Mouse (Mus musculus) lung, embryonic 14.5 days (tissue): ENCODE measurements at regions not wholly inside any gene's neighbourhood (a gene's known extent, or its start where the extent isn't known, plus 50 kb on each side); places are given as distances from the start of the nearest gene placed in this dataset.

ENCODE experiments used
- ATAC-seq: fragments of 200-750 bp; cut with Nextera tagmentation; 2 replicates; pipeline ENCODE4 v1.8.0; 2017; ENCODE audit warnings: mild to moderate bottlenecking, moderate TSS enrichment, moderate library complexity; ENCODE audit not compliant: insufficient read depth
- DNase-seq: peaks from one replicate; pipeline ENCODE4 v3.0.0-alpha.2; 2015
- H3K27ac ChIP-seq: fragments of 300-500 bp; sonication (generic); 2 replicates; pipeline ENCODE4 v1.5.1; 2014; ENCODE audit warnings: low read depth, mild to moderate bottlenecking, moderate library complexity
- H3K27me3 ChIP-seq: fragments of 300-500 bp; sonication (generic); 2 replicates; pipeline ENCODE4 v1.6.1; 2014; ENCODE audit warnings: low read length, control low read depth; ENCODE audit not compliant: insufficient read depth
- H3K36me3 ChIP-seq: fragments of 300-500 bp; sonication (generic); 2 replicates; pipeline ENCODE4 v1.6.1; 2014; ENCODE audit warnings: control low read depth; ENCODE audit not compliant: insufficient read depth
- H3K4me1 ChIP-seq: fragments of 300-500 bp; sonication (generic); 2 replicates; pipeline ENCODE4 v1.6.1; 2014; ENCODE audit warnings: antibody characterized with exemption, control low read depth; ENCODE audit not compliant: insufficient read depth
- H3K4me2 ChIP-seq: fragments of 300-500 bp; sonication (generic); 2 replicates; pipeline ENCODE4 v1.6.1; 2014; ENCODE audit warnings: mild to moderate bottlenecking
- H3K4me3 ChIP-seq: fragments of 300-500 bp; sonication (generic); 2 replicates; pipeline ENCODE4 v1.5.1; 2014; ENCODE audit warnings: low read depth, low read length
- H3K9ac ChIP-seq: fragments of 300-500 bp; sonication (generic); 2 replicates; pipeline ENCODE4 v1.6.1; 2014
- H3K9me3 ChIP-seq: fragments of 300-500 bp; sonication (generic); 2 replicates; pipeline ENCODE4 v1.6.1; 2016; ENCODE audit warnings: low read depth, low read length, control low read depth
- CTCF ChIP-seq: IDR thresholded peaks from 2 replicates; pipeline ENCODE4 v1.5.1; 2016; ENCODE audit warnings: antibody characterized with exemption, low read depth
- WGBS: fragments of 180-500 bp; shearing (Covaris S2); extraction: QIAGEN DNeasy Blood & Tissue Kit; methylation state at CpG from one replicate; pipeline ENCODE4 v1.1.7; 2014; 5-methylcytosine and 5-hydroxymethylcytosine counted together

DNA sequence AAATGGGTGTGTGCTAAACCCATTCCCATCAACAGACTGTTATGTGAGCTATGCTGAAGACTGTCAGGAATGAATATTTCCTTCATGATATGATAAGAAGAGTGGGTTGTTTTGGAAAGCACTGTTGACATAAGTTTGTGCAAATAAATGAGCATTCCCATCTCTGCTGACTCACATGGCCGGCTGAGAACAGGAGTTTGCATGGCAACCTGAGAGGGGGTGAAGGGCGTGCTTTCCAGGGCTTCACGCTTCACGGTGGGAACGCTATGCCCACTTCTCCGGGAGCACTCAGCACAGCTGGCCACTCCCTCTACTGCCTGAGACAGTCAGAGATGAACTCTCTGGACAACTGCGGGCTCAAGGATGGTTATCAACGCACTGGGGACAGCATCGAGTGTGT is 348.9 kb upstream of the Slc24a5 start:
- H3K4me2 ChIP-seq: no peak overlapping the region
- no peak for TF ChIP-seq CTCF
- H3K4me3 ChIP-seq: no peak overlapping the region
- no peaks in the 10 kb centered on the region; the same call in 1 of the 2 replicates for H3K27me3 ChIP-seq
- H3K36me3 ChIP-seq: no peaks in the 10 kb centered on the region
- no peak overlapping the region for H3K27ac ChIP-seq
- H3K4me1 ChIP-seq: no peaks in the 10 kb centered on the region; the same call in 1 of the 2 replicates
- no peak; the same call in 1 of the 2 replicates for ATAC-seq
- H3K9me3 ChIP-seq: no peaks in the 10 kb centered on the region
- no peak for DNase-seq
- WGBS: 48% methylated on average over 9 of the region's 9 CpGs
- H3K9ac ChIP-seq: no peak overlapping the region

DNA sequence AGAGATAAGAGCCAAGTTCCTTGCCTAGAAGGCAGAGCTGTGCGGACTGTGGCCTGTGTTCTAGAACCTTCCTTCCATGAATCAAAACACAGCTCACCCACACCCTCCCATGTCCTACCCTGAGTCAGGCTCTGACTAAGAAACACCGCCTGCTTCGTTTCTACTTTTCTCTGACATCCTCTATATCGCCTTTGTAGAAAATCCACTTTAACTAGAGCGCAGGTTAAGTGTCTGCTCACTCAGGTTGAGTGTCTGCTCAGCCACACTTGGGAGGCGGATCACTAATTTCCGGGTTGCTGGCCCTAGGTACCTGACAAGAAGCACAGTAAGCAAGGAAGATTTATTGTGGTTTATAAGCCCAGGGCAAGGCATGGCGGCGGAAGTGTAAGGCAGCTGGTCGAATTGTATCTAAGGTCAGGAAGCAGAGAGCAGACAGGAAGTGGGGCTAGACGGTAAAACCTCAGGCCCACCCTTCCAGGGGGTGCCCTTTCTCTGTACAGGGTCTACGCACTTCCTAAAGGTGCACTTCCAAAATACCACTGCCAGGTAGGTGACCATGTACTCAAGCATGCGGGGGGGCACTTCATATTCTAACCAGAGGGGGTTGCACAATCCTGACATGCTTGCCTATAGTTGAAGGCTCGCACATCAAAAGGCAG is 348.0 kb upstream of the Slc24a5 start:
- Histone ChIP-seq H3K9ac (no peak overlapping the region), H3K4me3 (no peak overlapping the region), H3K27ac (peak overlapping the region; percentile 50; the same call in 1 of the 2 replicates), H3K36me3 (no peaks in the 10 kb centered on the region), H3K4me2 (no peak overlapping the region), H3K4me1 (no peaks in the 10 kb centered on the region; the same call in 1 of the 2 replicates), H3K27me3 (no peaks in the 10 kb centered on the region; the same call in 1 of the 2 replicates), H3K9me3 (no peaks in the 10 kb centered on the region)
- peak; percentile 50 for ATAC-seq
- 43% methylated on average over 14 of the region's 14 CpGs for WGBS
- no peak for TF ChIP-seq CTCF
- DNase-seq: peak; percentile 51

DNA sequence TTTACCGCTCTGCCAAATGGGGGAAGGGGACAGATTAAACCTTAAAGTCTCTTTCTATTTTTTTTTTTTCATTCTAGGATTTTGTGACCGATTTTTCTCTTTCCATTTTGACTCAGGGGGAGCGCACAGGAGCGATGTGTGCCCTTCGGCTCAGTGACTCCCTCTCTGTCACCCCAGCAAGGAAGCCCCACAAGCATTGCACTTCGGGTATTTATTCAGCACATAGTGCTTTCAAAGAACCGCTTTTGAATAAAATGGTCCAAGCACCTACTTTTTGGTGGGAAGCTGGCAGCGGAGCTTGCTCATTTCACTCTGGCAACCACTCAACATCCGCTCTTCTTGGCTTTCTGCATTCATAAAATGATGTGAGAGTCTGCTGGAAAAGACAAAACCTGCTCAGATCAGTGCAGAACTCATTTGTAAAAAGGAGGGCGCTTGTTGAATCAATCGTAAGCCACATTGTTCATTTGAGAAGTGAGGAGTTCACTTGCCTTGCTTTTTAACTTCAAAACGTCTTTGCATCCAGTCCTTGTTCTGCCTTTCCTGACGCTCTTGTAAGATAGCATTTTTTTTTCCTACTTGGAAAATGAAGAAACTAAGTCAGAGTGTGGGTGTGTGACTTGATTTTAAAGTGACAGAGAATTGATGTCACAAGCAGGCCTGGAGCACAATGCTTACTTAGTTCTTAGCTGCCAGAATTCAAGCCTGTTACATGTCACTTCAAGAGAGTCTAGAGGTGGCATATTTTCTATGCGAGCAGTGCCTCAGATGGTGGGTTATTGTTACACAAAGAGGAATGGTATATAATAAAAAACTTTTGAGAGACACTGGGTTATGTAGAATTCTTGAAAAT is 347.1 kb upstream of the Slc24a5 start:
- DNase-seq (no peak), ATAC-seq (no peak)
- Histone ChIP-seq H3K4me2 (no peak overlapping the region), H3K27ac (no peak overlapping the region), H3K4me1 (no peaks in the 10 kb centered on the region; the same call in 1 of the 2 replicates), H3K27me3 (no peaks in the 10 kb centered on the region; the same call in 1 of the 2 replicates), H3K36me3 (no peaks in the 10 kb centered on the region), H3K9ac (no peak overlapping the region), H3K9me3 (no peaks in the 10 kb centered on the region), H3K4me3 (no peak overlapping the region)
- TF ChIP-seq CTCF: no peak
- WGBS: 69% methylated on average over 14 of the region's 14 CpGs

DNA sequence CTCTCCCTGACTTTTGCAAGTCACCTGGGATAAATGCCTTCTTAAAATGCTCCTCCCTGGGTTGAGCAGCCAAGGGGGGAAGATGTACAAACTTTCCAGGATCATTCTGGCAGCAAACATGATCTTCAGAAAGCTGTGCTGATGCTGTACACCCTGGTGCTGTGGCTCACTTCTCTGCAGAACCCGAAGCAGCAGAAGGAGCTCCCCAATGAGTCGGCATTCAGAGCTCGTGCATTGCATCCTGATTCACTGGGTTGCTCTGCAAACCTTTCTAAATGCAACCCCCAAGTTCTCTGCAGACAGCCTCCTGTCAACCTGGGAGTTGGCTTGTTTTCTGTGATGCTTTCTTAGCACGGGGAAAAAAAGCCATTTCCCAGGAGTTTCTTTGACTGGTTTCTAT is 343.8 kb upstream of the Slc24a5 start:
- ATAC-seq: no peak
- H3K9ac ChIP-seq: no peak overlapping the region
- H3K9me3 ChIP-seq: no peaks in the 10 kb centered on the region
- H3K4me2 ChIP-seq: no peak overlapping the region
- WGBS: 58% methylated on average over 4 of the region's 4 CpGs
- H3K36me3 ChIP-seq: no peaks in the 10 kb centered on the region
- DNase-seq: no peak
- H3K27me3 ChIP-seq: no peaks in the 10 kb centered on the region; the same call in 1 of the 2 replicates
- no peaks in the 10 kb centered on the region; the same call in 1 of the 2 replicates for H3K4me1 ChIP-seq
- no peak overlapping the region for H3K4me3 ChIP-seq
- H3K27ac ChIP-seq: no peak overlapping the region
- TF ChIP-seq CTCF: no peak

DNA sequence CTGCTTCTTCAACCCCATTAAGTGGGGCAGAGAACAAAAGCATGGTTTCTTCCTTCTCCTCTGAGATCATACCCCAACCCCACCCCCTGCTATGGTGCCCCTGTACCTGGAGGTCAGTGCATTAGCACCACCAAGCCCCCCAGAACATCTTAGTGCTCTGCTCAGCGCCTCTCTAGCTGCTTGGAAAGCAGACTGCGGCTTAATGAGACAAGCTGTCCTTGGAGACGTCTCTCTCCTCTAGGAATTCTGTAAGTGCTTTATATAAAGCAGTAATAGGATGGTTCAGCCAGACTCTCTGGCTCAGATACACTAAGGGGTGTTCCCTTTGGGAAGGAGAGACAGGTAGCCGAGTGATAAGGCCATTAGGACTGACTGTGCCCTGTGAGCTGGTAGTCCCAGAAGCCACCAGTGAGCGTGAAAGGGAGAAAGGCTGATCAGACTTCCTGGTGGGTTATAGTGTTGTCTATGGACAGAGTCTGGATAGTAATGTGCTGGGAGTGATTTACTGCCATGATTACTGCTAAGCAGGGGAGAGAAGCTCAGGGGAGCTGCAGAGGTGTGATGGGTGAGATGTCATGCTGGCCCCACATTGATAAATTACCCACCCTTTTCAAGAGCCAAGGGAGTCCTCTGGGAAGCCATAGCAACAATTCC is 343.0 kb upstream of the Slc24a5 start:
- ATAC-seq (no peak), DNase-seq (no peak)
- Histone ChIP-seq H3K9me3 (no peaks in the 10 kb centered on the region), H3K4me3 (no peak overlapping the region), H3K27me3 (no peaks in the 10 kb centered on the region; the same call in 1 of the 2 replicates), H3K4me1 (no peaks in the 10 kb centered on the region; the same call in 1 of the 2 replicates), H3K9ac (no peak overlapping the region), H3K36me3 (no peaks in the 10 kb centered on the region), H3K4me2 (no peak overlapping the region), H3K27ac (no peak overlapping the region)
- WGBS: 62% methylated on average over 5 of the region's 5 CpGs
- TF ChIP-seq CTCF: no peak

DNA sequence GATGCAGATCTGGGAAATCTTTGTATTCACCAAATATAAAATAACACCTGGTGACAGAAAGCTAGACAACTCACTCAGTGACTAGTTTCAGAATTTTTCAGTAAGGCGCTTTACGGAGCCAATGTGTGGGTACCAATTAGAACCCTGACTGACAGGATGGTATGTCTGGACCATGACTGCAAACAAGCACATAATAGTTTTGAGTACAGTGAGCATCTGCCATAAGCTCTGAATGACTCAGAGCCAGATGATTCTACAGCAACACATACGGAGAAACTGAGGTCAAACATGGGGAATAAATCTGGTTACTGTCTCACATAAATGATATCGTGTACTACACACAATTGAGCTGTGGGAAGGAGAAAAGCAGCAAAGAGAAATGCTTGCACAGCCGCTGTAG is 339.9 kb upstream of the Slc24a5 start:
- TF ChIP-seq CTCF: no peak
- DNase-seq (no peak), ATAC-seq (no peak)
- Histone ChIP-seq H3K36me3 (no peaks in the 10 kb centered on the region), H3K9ac (no peak overlapping the region), H3K27me3 (no peaks in the 10 kb centered on the region; the same call in 1 of the 2 replicates), H3K4me1 (no peaks in the 10 kb centered on the region), H3K9me3 (no peaks in the 10 kb centered on the region), H3K4me3 (no peak overlapping the region), H3K4me2 (no peak overlapping the region), H3K27ac (no peak overlapping the region)
- WGBS: 88% methylated on average over 5 of the region's 5 CpGs

DNA sequence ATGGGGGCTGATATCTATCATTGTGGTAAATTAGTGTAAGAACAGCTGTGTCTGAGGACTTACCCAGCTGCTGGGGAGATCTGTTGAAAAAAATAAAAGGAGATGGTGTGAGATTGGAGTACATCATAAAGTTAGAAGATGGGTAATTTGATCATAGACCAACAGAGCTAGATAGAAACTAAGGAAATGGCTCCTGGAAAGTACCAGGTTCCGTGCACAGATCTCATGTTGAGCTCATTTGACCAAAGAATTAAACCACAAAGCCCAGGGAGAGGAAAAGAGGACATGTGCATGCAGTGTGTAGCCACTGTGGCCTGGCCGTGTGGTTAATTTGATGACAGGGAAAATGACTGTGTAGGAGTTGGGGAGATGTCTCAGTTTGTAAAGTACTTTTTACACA is 335.3 kb upstream of the Slc24a5 start:
- Histone ChIP-seq H3K27ac (no peak overlapping the region), H3K4me2 (no peak overlapping the region), H3K27me3 (no peaks in the 10 kb centered on the region), H3K36me3 (no peaks in the 10 kb centered on the region), H3K4me1 (no peaks in the 10 kb centered on the region), H3K9ac (no peak overlapping the region), H3K9me3 (no peaks in the 10 kb centered on the region), H3K4me3 (no peak overlapping the region)
- DNase-seq: no peak
- TF ChIP-seq CTCF: no peak
- ATAC-seq: no peak
- 82% methylated on average over 2 of the region's 2 CpGs for WGBS
